Mouse (Mus musculus) regulatory T cell (primary cell): Measurements from ENCODE around the gene Irgm1.

Experiments used
- in situ Hi-C: fragments of 300-600 bp; cut with MboI, MseI; formaldehyde crosslinking; loops from one replicate; pipeline ENCODE4 v1.15.1; 2025; ENCODE audit warnings: high pct_unique_total_duplicates

Gene Irgm1

GRCm38 (mm10) chr11:48859014-48859413 is 12.5 kb downstream of the Irgm1 start:
- in situ Hi-C loops = loop anchor here (5.0 to 10.0 kb wide), 2 partner anchors 72 to 386 kb away; partner anchors contain the start of gene Mgat1

- in situ Hi-C loops = loop anchor here (5.0 to 10.0 kb wide), 2 partner anchors 36 to 391 kb away; partner anchors contain the start of genes Mgat1 and Trim41
Measured at GRCm38 (mm10) chr11:48853474-48854180, 17.9 kb downstream of the Irgm1 start.

GRCm38 (mm10) chr11:48852624-48853473 is 18.6 kb downstream of the Irgm1 start:
- in situ Hi-C loops = loop anchor here (5.0 to 10.0 kb wide), 2 partner anchors 36 to 392 kb away; partner anchors contain the start of genes Mgat1 and Trim41

- in situ Hi-C loops = loop anchor here (5.0 to 10.0 kb wide), 2 partner anchors 35 to 393 kb away; partner anchors contain the start of genes Mgat1 and Trim41
Measured at GRCm38 (mm10) chr11:48852190-48852589, 19.3 kb downstream of the Irgm1 start.

GRCm38 (mm10) chr11:48851270-48851995 is 20.1 kb downstream of the Irgm1 start:
- in situ Hi-C loops = loop anchor here (5.0 to 10.0 kb wide), 2 partner anchors 34 to 393 kb away; partner anchors contain the start of genes Mgat1 and Trim41

- in situ Hi-C loops = loop anchor here (5.0 to 10.0 kb wide), 2 partner anchors 33 to 395 kb away; partner anchors contain the start of genes Mgat1 and Trim41
Measured at GRCm38 (mm10) chr11:48850240-48850639, 21.2 kb downstream of the Irgm1 start.

GRCm38 (mm10) chr11:48846881-48847280 is 24.6 kb downstream of the Irgm1 start:
- in situ Hi-C loops = loop anchor here (25.0 kb wide), 1 partner anchor 865 kb away; the partner anchor contains the start of gene Cnot6

- in situ Hi-C loops = loop anchor here (25.0 kb wide), 1 partner anchor 866 kb away; the partner anchor contains the start of gene Cnot6
Measured at GRCm38 (mm10) chr11:48846362-48846761, 25.1 kb downstream of the Irgm1 start.

- in situ Hi-C loops = loop anchor here (25.0 kb wide), 1 partner anchor 867 kb away; the partner anchor contains the start of gene Cnot6
Measured at GRCm38 (mm10) chr11:48845244-48845815, 26.2 kb downstream of the Irgm1 start.

- in situ Hi-C loops = loop anchor here (25.0 kb wide), 1 partner anchor 868 kb away; the partner anchor contains the start of gene Cnot6
Measured at GRCm38 (mm10) chr11:48844309-48844708, 27.2 kb downstream of the Irgm1 start.

GRCm38 (mm10) chr11:48843202-48843601 is 28.3 kb downstream of the Irgm1 start:
- in situ Hi-C loops = loop anchor here (25.0 kb wide), 1 partner anchor 869 kb away; the partner anchor contains the start of gene Cnot6

GRCm38 (mm10) chr11:48842378-48842792 is 29.1 kb downstream of the Irgm1 start:
- in situ Hi-C loops = loop anchor here (25.0 kb wide), 1 partner anchor 870 kb away; the partner anchor contains the start of gene Cnot6

GRCm38 (mm10) chr11:48841213-48841612 is 30.3 kb downstream of the Irgm1 start:
- in situ Hi-C loops = loop anchor here (25.0 kb wide), 1 partner anchor 871 kb away; the partner anchor contains the start of gene Cnot6

- in situ Hi-C loops = loop anchor here (25.0 kb wide), 1 partner anchor 871 kb away; the partner anchor contains the start of gene Cnot6
Measured at GRCm38 (mm10) chr11:48840805-48841204, 30.7 kb downstream of the Irgm1 start.

- in situ Hi-C loops = loop anchor here (25.0 kb wide), 1 partner anchor 873 kb away; the partner anchor contains the start of gene Cnot6
Measured at GRCm38 (mm10) chr11:48838879-48839680, 32.4 kb downstream of the Irgm1 start.

GRCm38 (mm10) chr11:48838181-48838797 is 33.2 kb downstream of the Irgm1 start:
- in situ Hi-C loops = loop anchor here (25.0 kb wide), 1 partner anchor 874 kb away; the partner anchor contains the start of gene Cnot6

GRCm38 (mm10) chr11:48837310-48838180 is 33.9 kb downstream of the Irgm1 start:
- in situ Hi-C loops = loop anchor here (25.0 kb wide), 1 partner anchor 875 kb away; the partner anchor contains the start of gene Cnot6

GRCm38 (mm10) chr11:48836990-48837309 is 34.5 kb downstream of the Irgm1 start:
- in situ Hi-C loops = loop anchor here (25.0 kb wide), 1 partner anchor 875 kb away; the partner anchor contains the start of gene Cnot6
